Mouse (Mus musculus) myocyte (in vitro differentiated cells): ENCODE data around the gene Sf1.

Experiments
- E2F4 ChIP-seq: IDR thresholded peaks from one replicate; pipeline ENCODE4 v1.6.1; 2011; ENCODE audit warnings: mild to moderate bottlenecking, control low read depth, moderate library complexity; ENCODE audit not compliant: insufficient read depth
- MAX ChIP-seq: IDR thresholded peaks from one replicate; pipeline ENCODE4 v1.6.1; 2011; ENCODE audit warnings: low read depth, mild to moderate bottlenecking, control low read depth
- MYOD1 ChIP-seq, 3 experiments: IDR thresholded peaks; one replicate each; pipeline ENCODE4 v1.6.1; 2011; ENCODE audit warnings: control low read depth in 2 of 3, low read depth in 2 of 3, mild to moderate bottlenecking in 2 of 3, moderate library complexity in 1 of 3; ENCODE audit not compliant: insufficient read length in 2 of 3, control insufficient read depth in 1 of 3
- MYOG ChIP-seq, 3 experiments: IDR thresholded peaks; one replicate each; pipeline ENCODE4 v1.6.1; 2011; ENCODE audit warnings: control low read depth in 2 of 3, low read depth in 2 of 3, mild to moderate bottlenecking in 2 of 3; ENCODE audit not compliant: insufficient read length in 2 of 3, control insufficient read depth in 1 of 3, insufficient read depth in 1 of 3
- POLR2A ChIP-seq: IDR thresholded peaks from one replicate; pipeline ENCODE4 v1.6.1; 2011; ENCODE audit warnings: low read depth, mild to moderate bottlenecking, control low read depth, moderate library complexity; ENCODE audit not compliant: insufficient read length
- TCF12 ChIP-seq: IDR thresholded peaks from one replicate; pipeline ENCODE4 v1.6.1; 2011; ENCODE audit warnings: mild to moderate bottlenecking, control low read depth; ENCODE audit not compliant: poor library complexity, insufficient read depth, severe bottlenecking
- USF1 ChIP-seq: IDR thresholded peaks from one replicate; pipeline ENCODE4 v1.6.1; 2011; ENCODE audit warnings: low read depth, mild to moderate bottlenecking, control low read depth, moderate library complexity

DNA sequence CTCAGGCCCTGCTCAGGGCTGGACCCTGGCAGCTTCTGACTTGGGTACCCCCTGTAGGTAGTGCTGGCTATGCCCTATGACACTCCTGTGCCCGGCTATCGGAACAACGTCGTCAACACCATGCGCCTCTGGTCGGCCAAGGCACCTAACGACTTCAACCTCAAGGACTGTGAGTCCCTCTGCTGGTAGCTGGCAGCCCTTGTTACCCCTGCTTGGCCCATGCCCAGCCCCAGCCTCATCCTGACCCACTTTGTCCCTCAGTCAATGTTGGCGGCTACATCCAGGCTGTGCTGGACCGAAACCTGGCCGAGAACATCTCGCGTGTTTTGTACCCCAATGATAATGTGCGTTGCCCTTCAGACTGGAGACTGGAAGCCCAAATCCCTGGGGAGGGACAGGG lies 24.5 kb downstream of the Sf1 start:
- TF ChIP-seq POLR2A: no peak
- no peak for TF ChIP-seq MYOG (IDR thresholded peaks at IDR 0.05; ENCODE audit: control insufficient read depth in 1 of 3, insufficient read depth in 1 of 3, insufficient read length in 2 of 3, low read depth in 2 of 3)
- no peak for TF ChIP-seq E2F4
- TF ChIP-seq MAX: no peak
- TF ChIP-seq TCF12: no peak
- TF ChIP-seq USF1: no peak
- no peak for TF ChIP-seq MYOD1 (IDR thresholded peaks at IDR 0.05; ENCODE audit: control insufficient read depth in 1 of 3, insufficient read length in 2 of 3, low read depth in 2 of 3)
